Mouse (Mus musculus): Measurements from ENCODE around the gene Cmah.

DNA sequence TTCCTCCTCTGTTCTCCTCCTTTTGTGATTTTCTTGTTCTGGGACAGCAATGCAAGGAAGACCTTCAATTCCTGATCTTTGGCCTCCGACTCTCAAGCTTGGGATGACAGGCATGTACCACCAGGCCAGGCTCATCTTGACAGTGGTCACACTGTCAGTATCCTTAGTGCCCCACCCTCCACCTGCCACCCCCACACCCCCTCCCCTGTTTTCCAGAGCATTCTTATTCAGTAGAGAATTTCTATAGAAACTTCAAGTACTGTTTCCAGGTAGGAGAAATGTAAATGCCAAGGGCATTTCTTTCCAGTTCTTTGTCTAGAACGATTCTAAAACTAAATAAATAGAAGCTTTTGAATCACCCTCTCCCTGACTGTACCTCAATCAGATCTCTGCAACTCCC is 190.6 kb downstream of the Cmah start:
- no peak for TF ChIP-seq CTCF (conservative IDR thresholded peaks at IDR 0.05; ENCODE audit: low read length)
- TF ChIP-seq POU5F1 (IDR thresholded peaks at IDR 0.05; ENCODE audit: borderline replicate concordance, low read length): no peak

Measured in E14TG2a.4 (cell line).